Mouse (Mus musculus) stomach, embryonic 16.5 days (tissue): ENCODE results near the gene Jund. TPM values are rescaled to one million over a fixed set of nuclear protein-coding genes. Genes with fewer than 3 reads are reported as not detected.

Experiments
- ATAC-seq: fragments of 200-750 bp; cut with Nextera tagmentation; 2 replicates; pipeline ENCODE4 v1.8.0; 2017; ENCODE audit warnings: moderate number of reproducible peaks, moderate TSS enrichment; ENCODE audit not compliant: insufficient read depth, low FRiP score
- H3K27ac ChIP-seq: fragments of 300-500 bp; sonication (generic); 2 replicates; pipeline ENCODE4 v1.5.1; 2014; ENCODE audit warnings: low read length
- H3K27me3 ChIP-seq: fragments of 300-500 bp; sonication (generic); 2 replicates; pipeline ENCODE4 v1.6.1; 2014; ENCODE audit warnings: low read length, control low read depth, mixed read lengths; ENCODE audit not compliant: control insufficient read depth, insufficient read depth
- H3K36me3 ChIP-seq: fragments of 300-500 bp; sonication (generic); 2 replicates; pipeline ENCODE4 v1.6.1; 2014; ENCODE audit warnings: low read length; ENCODE audit not compliant: control insufficient read depth, insufficient read depth
- H3K4me1 ChIP-seq: fragments of 300-500 bp; sonication (generic); 2 replicates; pipeline ENCODE4 v1.6.1; 2014; ENCODE audit warnings: low read length, control low read depth, mixed read lengths; ENCODE audit not compliant: control insufficient read depth, insufficient read depth
- H3K4me2 ChIP-seq: fragments of 300-500 bp; sonication (generic); 2 replicates; pipeline ENCODE4 v1.6.1; 2014; ENCODE audit warnings: low read depth, low read length, mixed read lengths
- H3K4me3 ChIP-seq: fragments of 300-500 bp; sonication (generic); replicated peaks from 2 replicates; pipeline ENCODE4 v1.5.1; 2014; ENCODE audit warnings: mild to moderate bottlenecking, low read length
- H3K9ac ChIP-seq: fragments of 300-500 bp; sonication (generic); 2 replicates; pipeline ENCODE4 v1.6.1; 2014; ENCODE audit warnings: low read length
- H3K9me3 ChIP-seq: fragments of 300-500 bp; sonication (generic); replicated peaks from 2 replicates; pipeline ENCODE4 v1.6.1; 2016; ENCODE audit warnings: low read length, control low read depth; ENCODE audit not compliant: control insufficient read depth
- WGBS: fragments of 180-500 bp; shearing (Covaris S2); extraction: QIAGEN DNeasy Blood & Tissue Kit; methylation state at CpG from one replicate; pipeline ENCODE4 v1.1.7; 2014; 5-methylcytosine and 5-hydroxymethylcytosine counted together
- polyA plus RNA-seq: library from polyadenylated mRNA; unstranded; fragments of >200 nt; fragmentation: Nextera tagmentation; extraction: Ambion mirVana; gene quantifications from 2 replicates; pipeline ENCODE4 v1.2.1, GENCODE M21; 2015

Jund gene
- polyA plus RNA-seq = 22.5 and 30.0 TPM in 2 replicates

GRCm38 (mm10) chr8:70698310-70699109 is at the start of gene Jund:
Jund (plus strand) TSS chr8:70698949.
- Histone ChIP-seq H3K4me2 (peak within 1 kb of the TSS; percentile 72), H3K4me3 (peak within 1 kb of the TSS; percentile 99), H3K9me3 (no peaks in the 10 kb centered on the region), H3K27ac (peak within 1 kb of the TSS; percentile 99), H3K4me1 (peaks cover 50% of the 10 kb centered on the region), H3K27me3 (no peaks in the 10 kb centered on the region), H3K9ac (peak within 1 kb of the TSS; percentile 100), H3K36me3 (0 out of 2 replicates have a peak, but pooled peaks cover 5% of the 10 kb centered on the region)
- ATAC-seq = peak; percentile 90
- WGBS = under 1% methylated on average over 66 of the region's 69 CpGs

- Histone ChIP-seq H3K4me1 (peaks cover 27% of the 10 kb centered on the region), H3K4me3 (no peak overlapping the region), H3K9me3 (no peaks in the 10 kb centered on the region), H3K4me2 (no peak overlapping the region), H3K27me3 (no peaks in the 10 kb centered on the region), H3K36me3 (0 out of 2 replicates have a peak, but pooled peaks cover 8% of the 10 kb centered on the region), H3K27ac (peak overlapping the region; percentile 73), H3K9ac (no peak overlapping the region)
- peak; percentile 85 for ATAC-seq
- 46% methylated on average over 4 of the region's 4 CpGs for WGBS
These were observed 49.4 kb upstream of the Jund start for GRCm38 (mm10) chr8:70649324-70649723.

- WGBS = 90% methylated on average over 17 of the region's 17 CpGs
- no peaks in the 10 kb centered on the region for H3K27me3 ChIP-seq
- peaks cover 27% of the 10 kb centered on the region for H3K4me1 ChIP-seq
- ATAC-seq = no peak
- H3K36me3 ChIP-seq = 0 out of 2 replicates have a peak, but pooled peaks cover 8% of the 10 kb centered on the region
- no peak overlapping the region for H3K4me3 ChIP-seq
- no peak overlapping the region for H3K9ac ChIP-seq
- peak overlapping the region; percentile 73; the same call in 1 of the 2 replicates for H3K27ac ChIP-seq
- H3K4me2 ChIP-seq = no peak overlapping the region
- no peaks in the 10 kb centered on the region for H3K9me3 ChIP-seq
These were observed 48.4 kb upstream of the Jund start for GRCm38 (mm10) chr8:70650351-70650750.

GRCm38 (mm10) chr8:70653226-70653625 is 45.5 kb upstream of the Jund start:
- 58% methylated on average over 2 of the region's 2 CpGs for WGBS
- Histone ChIP-seq H3K27me3 (no peaks in the 10 kb centered on the region), H3K27ac (no peak overlapping the region), H3K4me3 (no peak overlapping the region), H3K36me3 (0 out of 2 replicates have a peak, but pooled peaks cover 8% of the 10 kb centered on the region), H3K9me3 (no peaks in the 10 kb centered on the region), H3K9ac (no peak overlapping the region), H3K4me2 (no peak overlapping the region), H3K4me1 (peaks cover 26% of the 10 kb centered on the region)
- no peak for ATAC-seq

GRCm38 (mm10) chr8:70654121-70654520 is 44.6 kb upstream of the Jund start:
- H3K4me1 ChIP-seq = peaks cover 27% of the 10 kb centered on the region
- no peaks in the 10 kb centered on the region for H3K27me3 ChIP-seq
- no peak overlapping the region for H3K4me2 ChIP-seq
- H3K36me3 ChIP-seq = 0 out of 2 replicates have a peak, but pooled peaks cover 8% of the 10 kb centered on the region
- H3K9ac ChIP-seq = no peak overlapping the region
- no peak overlapping the region for H3K27ac ChIP-seq
- no peaks in the 10 kb centered on the region for H3K9me3 ChIP-seq
- no peak overlapping the region for H3K4me3 ChIP-seq
- ATAC-seq = no peak
- WGBS = 73% methylated on average over 1 of the region's 1 CpGs

- Histone ChIP-seq H3K9ac (no peak overlapping the region; the same call in 1 of the 2 replicates), H3K4me1 (peaks cover 24% of the 10 kb centered on the region), H3K36me3 (0 out of 2 replicates have a peak, but pooled peaks cover 6% of the 10 kb centered on the region), H3K9me3 (no peaks in the 10 kb centered on the region), H3K4me3 (no peak overlapping the region), H3K4me2 (no peak overlapping the region), H3K27ac (peak overlapping the region; percentile 11; the same call in 1 of the 2 replicates), H3K27me3 (no peaks in the 10 kb centered on the region)
- WGBS = 65% methylated on average over 2 of the region's 2 CpGs
- no peak for ATAC-seq
These were observed 43.3 kb upstream of the Jund start for GRCm38 (mm10) chr8:70655469-70655868.

GRCm38 (mm10) chr8:70656193-70656790 is 42.5 kb upstream of the Jund start:
- H3K27ac ChIP-seq = 0 out of 2 replicates have a peak overlapping the region, but pooled peaks have one; percentile 12
- 0 out of 2 replicates have a peak, but pooled peaks cover 3% of the 10 kb centered on the region for H3K36me3 ChIP-seq
- H3K9ac ChIP-seq = peak overlapping the region; percentile 10; the same call in 1 of the 2 replicates
- no peak overlapping the region for H3K4me2 ChIP-seq
- H3K4me3 ChIP-seq = no peak overlapping the region
- H3K9me3 ChIP-seq = no peaks in the 10 kb centered on the region
- peaks cover 25% of the 10 kb centered on the region for H3K4me1 ChIP-seq
- WGBS = 71% methylated on average over 13 of the region's 13 CpGs
- no peaks in the 10 kb centered on the region for H3K27me3 ChIP-seq
- ATAC-seq = no peak

- H3K4me1 ChIP-seq = peaks cover 25% of the 10 kb centered on the region
- no peak overlapping the region for H3K4me3 ChIP-seq
- ATAC-seq = no peak
- no peaks in the 10 kb centered on the region for H3K27me3 ChIP-seq
- H3K27ac ChIP-seq = no peak overlapping the region
- 92% methylated on average over 3 of the region's 3 CpGs for WGBS
- H3K9ac ChIP-seq = no peak overlapping the region
- H3K36me3 ChIP-seq = no peaks in the 10 kb centered on the region
- no peaks in the 10 kb centered on the region for H3K9me3 ChIP-seq
- no peak overlapping the region for H3K4me2 ChIP-seq
These were observed 41.5 kb upstream of the Jund start for GRCm38 (mm10) chr8:70657214-70657613.

GRCm38 (mm10) chr8:70657739-70658138 is 41.0 kb upstream of the Jund start:
- Histone ChIP-seq H3K4me2 (no peak overlapping the region; the same call in 1 of the 2 replicates), H3K4me3 (peak overlapping the region; percentile 89; the same call in 1 of the 2 replicates), H3K36me3 (no peaks in the 10 kb centered on the region), H3K9me3 (no peaks in the 10 kb centered on the region), H3K9ac (no peak overlapping the region), H3K27me3 (no peaks in the 10 kb centered on the region), H3K4me1 (peaks cover 25% of the 10 kb centered on the region), H3K27ac (no peak overlapping the region)
- ATAC-seq = no peak
- WGBS = 87% methylated on average over 2 of the region's 2 CpGs
